Mouse (Mus musculus): ENCODE measurements around the gene Znrf3.

Znrf3 gene

GRCm38 (mm10) chr11:5251112-5251511, 193.5 kb downstream of the Znrf3 start:
- TF ChIP-seq POU5F1 (IDR thresholded peaks at IDR 0.05; ENCODE audit: borderline replicate concordance, low read length) = no peak
- no peak for TF ChIP-seq NANOG (IDR thresholded peaks at IDR 0.05; ENCODE audit: borderline replicate concordance, low read length)
- TF ChIP-seq CTCF (conservative IDR thresholded peaks at IDR 0.05; ENCODE audit: low read length) = no peak
- no peaks in the 10 kb centered on the region for H3K27me3 ChIP-seq (ENCODE audit: insufficient read depth, low read length)
- H3K4me1 ChIP-seq (replicated peaks; ENCODE audit: low read depth, low read length) = peaks cover 32% of the 10 kb centered on the region

GRCm38 (mm10) chr11:5248200-5248599, 196.4 kb downstream of the Znrf3 start:
- no peak for TF ChIP-seq CTCF (conservative IDR thresholded peaks at IDR 0.05; ENCODE audit: low read length)
- TF ChIP-seq NANOG (IDR thresholded peaks at IDR 0.05; ENCODE audit: borderline replicate concordance, low read length) = no peak
- no peak for TF ChIP-seq POU5F1 (IDR thresholded peaks at IDR 0.05; ENCODE audit: borderline replicate concordance, low read length)
- Histone ChIP-seq H3K4me1 (replicated peaks; ENCODE audit: low read depth, low read length) (peaks cover 38% of the 10 kb centered on the region), H3K4me3 (replicated peaks; ENCODE audit: low read length) (no peak overlapping the region), H3K27me3 (ENCODE audit: insufficient read depth, low read length) (no peaks in the 10 kb centered on the region), H3K36me3 (ENCODE audit: insufficient read depth, low read length) (peaks cover under 1% of the 10 kb centered on the region; the same call in 1 of the 2 replicates), H3K9me3 (ENCODE audit: low read length) (no peaks in the 10 kb centered on the region)

More at GRCm38 (mm10) chr11:5251112-5251511, 193.5 kb downstream of the Znrf3 start:
- Histone ChIP-seq H3K4me3 (replicated peaks; ENCODE audit: low read length) (no peak overlapping the region), H3K36me3 (ENCODE audit: insufficient read depth, low read length) (no peaks in the 10 kb centered on the region), H3K9me3 (ENCODE audit: low read length) (no peaks in the 10 kb centered on the region)

- TF ChIP-seq CTCF (conservative IDR thresholded peaks at IDR 0.05; ENCODE audit: low read length) = no peak
- TF ChIP-seq NANOG (IDR thresholded peaks at IDR 0.05; ENCODE audit: borderline replicate concordance, low read length) = no peak
- no peak for TF ChIP-seq POU5F1 (IDR thresholded peaks at IDR 0.05; ENCODE audit: borderline replicate concordance, low read length)
- H3K36me3 ChIP-seq (ENCODE audit: insufficient read depth, low read length) = peaks cover 13% of the 10 kb centered on the region
- H3K27me3 ChIP-seq (ENCODE audit: insufficient read depth, low read length) = no peaks in the 10 kb centered on the region
- H3K4me1 ChIP-seq (replicated peaks; ENCODE audit: low read depth, low read length) = peaks cover 47% of the 10 kb centered on the region
- no peaks in the 10 kb centered on the region for H3K9me3 ChIP-seq (ENCODE audit: low read length)
- no peak overlapping the region for H3K4me3 ChIP-seq (replicated peaks; ENCODE audit: low read length)
Observed at GRCm38 (mm10) chr11:5245431-5245830, 199.2 kb downstream of the Znrf3 start.

- no peaks in the 10 kb centered on the region for H3K27me3 ChIP-seq (ENCODE audit: insufficient read depth, low read length)
- H3K9me3 ChIP-seq (ENCODE audit: low read length) = no peaks in the 10 kb centered on the region
- H3K36me3 ChIP-seq (ENCODE audit: insufficient read depth, low read length) = peaks cover 13% of the 10 kb centered on the region
- H3K4me3 ChIP-seq (replicated peaks; ENCODE audit: low read length) = no peak overlapping the region
- H3K4me1 ChIP-seq (replicated peaks; ENCODE audit: low read depth, low read length) = peaks cover 54% of the 10 kb centered on the region
- TF ChIP-seq CTCF (conservative IDR thresholded peaks at IDR 0.05; ENCODE audit: low read length) (no peak), NANOG (IDR thresholded peaks at IDR 0.05; ENCODE audit: borderline replicate concordance, low read length) (no peak), POU5F1 (IDR thresholded peaks at IDR 0.05; ENCODE audit: borderline replicate concordance, low read length) (no peak)
Observed at GRCm38 (mm10) chr11:5244749-5245130, 199.9 kb downstream of the Znrf3 start.

GRCm38 (mm10) chr11:5243812-5244748, 200.6 kb downstream of the Znrf3 start:
- TF ChIP-seq POU5F1 (IDR thresholded peaks at IDR 0.05; ENCODE audit: borderline replicate concordance, low read length) (no peak), NANOG (IDR thresholded peaks at IDR 0.05; ENCODE audit: borderline replicate concordance, low read length) (no peak), CTCF (conservative IDR thresholded peaks at IDR 0.05; ENCODE audit: low read length) (no peak)
- H3K4me3 ChIP-seq (replicated peaks; ENCODE audit: low read length) = no peak overlapping the region
- no peaks in the 10 kb centered on the region for H3K27me3 ChIP-seq (ENCODE audit: insufficient read depth, low read length)
- H3K9me3 ChIP-seq (ENCODE audit: low read length) = no peaks in the 10 kb centered on the region
- H3K36me3 ChIP-seq (ENCODE audit: insufficient read depth, low read length) = peaks cover 13% of the 10 kb centered on the region
- peaks cover 61% of the 10 kb centered on the region for H3K4me1 ChIP-seq (replicated peaks; ENCODE audit: low read depth, low read length)

- peaks cover 64% of the 10 kb centered on the region for H3K4me1 ChIP-seq (replicated peaks; ENCODE audit: low read depth, low read length)
- TF ChIP-seq POU5F1 (IDR thresholded peaks at IDR 0.05; ENCODE audit: borderline replicate concordance, low read length) (no peak), NANOG (IDR thresholded peaks at IDR 0.05; ENCODE audit: borderline replicate concordance, low read length) (no peak), CTCF (conservative IDR thresholded peaks at IDR 0.05; ENCODE audit: low read length) (no peak)
- no peaks in the 10 kb centered on the region for H3K9me3 ChIP-seq (ENCODE audit: low read length)
- no peak overlapping the region for H3K4me3 ChIP-seq (replicated peaks; ENCODE audit: low read length)
- no peaks in the 10 kb centered on the region for H3K27me3 ChIP-seq (ENCODE audit: insufficient read depth, low read length)
- peaks cover 15% of the 10 kb centered on the region for H3K36me3 ChIP-seq (ENCODE audit: insufficient read depth, low read length)
Observed at GRCm38 (mm10) chr11:5243208-5243607, 201.4 kb downstream of the Znrf3 start.

- no peaks in the 10 kb centered on the region for H3K9me3 ChIP-seq (ENCODE audit: low read length)
- H3K4me1 ChIP-seq (replicated peaks; ENCODE audit: low read depth, low read length) = peaks cover 72% of the 10 kb centered on the region
- no peak overlapping the region for H3K4me3 ChIP-seq (replicated peaks; ENCODE audit: low read length)
- peaks cover 21% of the 10 kb centered on the region for H3K36me3 ChIP-seq (ENCODE audit: insufficient read depth, low read length)
- no peak for TF ChIP-seq NANOG (IDR thresholded peaks at IDR 0.05; ENCODE audit: borderline replicate concordance, low read length)
- no peak for TF ChIP-seq POU5F1 (IDR thresholded peaks at IDR 0.05; ENCODE audit: borderline replicate concordance, low read length)
- TF ChIP-seq CTCF (conservative IDR thresholded peaks at IDR 0.05; ENCODE audit: low read length) = no peak
- H3K27me3 ChIP-seq (ENCODE audit: insufficient read depth, low read length) = no peaks in the 10 kb centered on the region
Observed at GRCm38 (mm10) chr11:5242158-5242557, 202.5 kb downstream of the Znrf3 start.

- TF ChIP-seq NANOG (IDR thresholded peaks at IDR 0.05; ENCODE audit: borderline replicate concordance, low read length) (no peak), CTCF (conservative IDR thresholded peaks at IDR 0.05; ENCODE audit: low read length) (no peak), POU5F1 (IDR thresholded peaks at IDR 0.05; ENCODE audit: borderline replicate concordance, low read length) (no peak)
- Histone ChIP-seq H3K27me3 (ENCODE audit: insufficient read depth, low read length) (no peaks in the 10 kb centered on the region), H3K36me3 (ENCODE audit: insufficient read depth, low read length) (peaks cover 24% of the 10 kb centered on the region), H3K9me3 (ENCODE audit: low read length) (no peaks in the 10 kb centered on the region), H3K4me1 (replicated peaks; ENCODE audit: low read depth, low read length) (peaks cover 67% of the 10 kb centered on the region), H3K4me3 (replicated peaks; ENCODE audit: low read length) (no peak overlapping the region)
Observed at GRCm38 (mm10) chr11:5239706-5240690, 204.6 kb downstream of the Znrf3 start.

Measured in E14TG2a.4 (cell line).